Mouse (Mus musculus): Measurements from ENCODE around the gene Folr1.

The Folr1 gene

DNA sequence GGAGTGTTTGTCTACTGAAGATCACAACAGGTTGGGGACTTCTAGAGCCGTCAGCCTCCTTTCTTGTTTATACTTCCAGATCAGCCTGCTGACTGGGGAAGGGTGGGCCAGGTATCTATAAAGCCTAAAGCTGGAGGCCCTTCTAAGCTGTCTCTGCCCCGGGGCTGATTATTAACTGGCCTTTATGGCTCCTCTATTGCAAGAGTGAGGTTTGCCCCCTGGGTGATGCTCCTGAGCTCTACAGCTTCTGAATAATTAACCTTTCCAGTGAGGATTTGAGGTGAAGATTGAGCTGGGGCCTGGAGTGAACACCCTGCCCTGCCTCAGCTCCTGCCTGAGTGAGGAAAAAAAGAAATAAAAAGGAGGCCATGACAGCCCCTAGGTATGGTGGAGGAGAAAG is at the start of gene Folr1:
Folr1 (minus strand) TSS at position 160 of the 400 bp plus-strand sequence.
- DNase-seq = no peak

DNA sequence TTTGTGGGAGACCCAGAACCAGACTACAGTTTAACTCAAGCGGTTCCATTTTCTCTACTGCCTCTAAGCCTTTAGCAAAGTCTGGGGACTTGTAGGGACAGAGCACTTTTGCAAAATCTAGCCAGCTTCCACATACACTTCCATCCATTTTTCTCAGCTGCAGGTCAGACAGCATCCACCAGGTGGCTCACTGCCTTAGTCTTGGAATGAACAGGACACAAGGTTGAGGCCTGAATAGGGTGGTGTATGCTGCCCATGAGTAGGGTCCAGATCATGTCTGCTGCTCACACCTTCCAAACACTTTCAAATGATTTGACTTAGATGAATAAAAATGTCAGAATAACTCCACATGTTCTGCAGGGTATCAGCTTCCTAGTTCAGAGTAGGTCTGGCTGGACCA is 47.5 kb upstream of the Folr1 start:
- peak; percentile 82 for DNase-seq

DNA sequence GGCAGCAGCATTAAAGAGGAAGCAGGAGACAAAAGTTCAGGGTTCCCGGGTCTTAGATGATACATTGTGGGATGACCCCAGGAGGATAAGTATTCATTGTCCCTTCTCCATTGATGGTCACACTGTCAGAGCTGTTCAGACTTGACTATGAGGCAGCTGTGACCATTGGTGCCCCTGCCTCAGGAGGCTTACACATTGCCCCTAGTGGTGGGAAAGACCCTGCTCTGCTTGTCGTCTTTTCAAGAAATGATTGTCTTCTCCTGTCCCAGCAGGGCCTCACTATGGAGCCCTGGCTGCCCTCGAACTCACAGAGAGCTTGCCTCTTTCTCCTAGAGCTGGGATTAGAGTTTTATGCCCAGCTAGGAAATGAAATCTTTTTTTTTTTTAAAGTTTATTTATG is 41.4 kb upstream of the Folr1 start:
- DNase-seq = peak; percentile 34

DNA sequence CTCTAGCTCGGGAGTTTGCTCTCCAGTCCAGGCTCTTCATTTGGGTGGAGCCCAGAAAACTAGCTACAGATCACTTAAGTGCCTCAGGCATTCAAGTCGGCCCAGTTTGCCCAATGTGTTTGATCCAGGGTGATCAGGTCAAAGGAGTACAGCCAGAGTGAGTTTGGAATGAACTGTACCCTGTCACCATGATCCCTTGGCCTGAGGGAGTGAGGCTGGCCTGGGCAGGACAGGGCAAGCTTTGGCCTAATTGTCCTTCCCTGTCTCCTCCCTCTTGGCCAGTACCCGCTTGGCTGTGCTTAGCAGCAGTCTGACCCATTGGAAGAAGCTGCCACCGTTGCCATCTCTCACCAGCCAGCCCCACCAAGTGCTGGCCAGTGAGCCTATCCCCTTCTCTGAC is 39.5 kb upstream of the Folr1 start:
- DNase-seq = no peak

DNA sequence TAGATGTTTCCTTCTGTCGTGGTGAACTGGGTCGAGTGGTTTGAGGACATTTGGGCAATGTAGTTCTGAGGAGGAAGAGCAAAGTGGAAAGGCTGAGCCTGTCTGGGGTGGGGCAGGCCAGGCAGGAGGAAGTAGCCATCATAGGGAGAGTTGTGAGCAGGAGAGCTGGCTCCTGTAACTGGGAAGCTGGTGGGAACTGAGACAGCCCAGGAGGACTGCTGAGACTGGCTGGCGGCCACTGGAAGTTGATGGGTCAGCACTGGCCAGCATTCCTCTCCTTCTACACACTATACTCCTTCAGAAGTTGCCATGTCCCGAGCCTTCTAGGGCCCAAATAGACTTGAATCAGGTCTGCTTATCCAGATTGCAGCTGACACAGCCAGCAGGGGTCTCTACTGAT is 37.8 kb upstream of the Folr1 start:
- no peak for DNase-seq

DNA sequence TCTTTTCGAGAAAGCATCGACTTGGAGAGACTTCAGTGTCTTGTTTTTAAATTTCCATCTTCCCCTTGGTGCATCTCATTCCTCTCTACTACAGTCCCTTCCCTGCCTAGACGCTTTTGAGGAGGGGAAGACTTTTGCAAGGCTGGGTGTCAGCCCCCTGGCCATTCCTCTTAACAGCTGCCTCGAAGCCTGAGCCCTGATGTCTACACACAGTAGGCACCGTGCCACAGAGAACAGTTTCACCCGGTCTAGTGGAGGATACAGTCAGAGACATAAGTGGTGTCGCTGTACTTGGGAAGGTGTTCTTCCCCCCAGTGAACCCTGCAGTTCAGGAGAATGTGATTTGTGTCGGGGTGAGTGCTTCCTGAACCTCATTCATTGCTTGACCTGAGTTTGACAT is 36.1 kb upstream of the Folr1 start:
- DNase-seq = no peak

DNA sequence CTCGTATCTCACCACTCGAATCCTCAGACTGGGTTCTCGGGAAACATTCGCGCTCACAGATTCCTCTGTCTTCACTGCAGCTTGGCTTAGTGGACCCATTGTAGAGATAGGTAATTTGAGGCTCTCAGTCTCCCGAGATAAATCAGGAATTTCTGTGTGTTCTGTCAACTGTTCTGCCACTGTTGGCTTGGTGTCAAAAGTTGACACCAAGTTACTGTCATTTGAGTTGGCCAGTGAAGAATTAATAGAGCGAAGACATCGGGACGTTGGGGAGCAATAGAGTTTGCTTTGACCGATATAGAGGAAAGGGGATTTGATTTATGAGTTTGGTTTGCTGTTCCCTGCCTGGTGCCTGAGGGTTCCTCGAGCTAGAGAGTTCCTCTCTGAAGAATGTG is 35.7 kb upstream of the Folr1 start, which contains the start of gene Tomt:
Tomt (minus strand) TSS at position 73 of the 395 bp plus-strand sequence.
- no peak for DNase-seq

DNA sequence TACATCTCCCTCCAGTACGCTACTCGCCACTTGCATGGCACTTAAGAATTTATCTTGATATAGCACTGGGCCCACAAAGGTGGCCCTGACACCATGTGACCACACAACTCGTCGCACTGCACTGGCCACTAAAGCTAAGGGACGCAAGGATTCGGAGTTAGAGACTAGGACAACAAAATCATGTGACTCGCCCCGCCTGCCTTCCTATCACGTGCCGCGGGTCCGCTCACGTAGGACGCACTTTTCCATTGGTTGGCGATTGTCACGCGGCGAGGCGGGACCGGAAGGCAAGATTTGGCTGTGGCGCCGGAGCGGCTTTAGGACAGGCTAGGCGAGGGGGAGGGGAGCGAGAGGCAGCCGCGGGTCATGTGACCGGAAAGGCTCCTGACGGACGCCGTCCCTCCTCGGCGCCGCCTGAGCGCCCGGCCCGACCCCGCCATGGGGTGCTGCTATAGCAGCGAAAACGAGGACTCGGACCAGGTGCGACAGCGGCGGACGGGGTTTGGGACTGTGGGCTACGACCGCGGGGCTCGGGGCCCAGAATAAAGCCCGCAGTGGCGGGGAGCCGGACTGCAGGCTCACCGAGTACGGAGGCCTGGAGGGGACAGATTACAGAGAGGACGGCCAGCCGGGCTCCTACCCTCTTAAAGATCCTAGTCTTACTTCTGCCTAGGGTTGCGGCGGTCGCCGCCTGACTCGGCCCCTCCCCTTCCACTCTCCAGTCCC is 35.1 kb upstream of the Folr1 start, which contains the start of gene Lamtor1:
Lamtor1 (plus strand) TSS at position 344 of the 726 bp plus-strand sequence.
- peak; percentile 100 for DNase-seq

DNA sequence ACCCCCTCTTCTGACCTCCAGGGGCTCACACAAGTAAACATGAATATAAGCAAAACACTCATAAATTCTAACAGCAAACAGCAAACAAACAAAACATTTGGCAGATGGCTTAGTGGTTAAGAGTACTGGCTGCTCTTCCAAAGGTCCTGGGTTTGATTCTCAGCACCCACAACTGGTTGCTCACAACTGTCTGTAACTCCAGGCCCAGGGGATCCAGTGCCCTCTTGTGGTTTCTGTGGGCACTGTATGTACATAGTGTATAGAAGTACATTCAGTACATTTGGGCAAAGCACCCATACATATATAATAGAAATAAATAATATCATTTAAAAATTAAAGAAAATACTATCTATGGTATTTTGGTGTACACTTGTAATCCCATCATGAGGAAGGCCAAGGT is 32.3 kb upstream of the Folr1 start:
- no peak for DNase-seq

DNA sequence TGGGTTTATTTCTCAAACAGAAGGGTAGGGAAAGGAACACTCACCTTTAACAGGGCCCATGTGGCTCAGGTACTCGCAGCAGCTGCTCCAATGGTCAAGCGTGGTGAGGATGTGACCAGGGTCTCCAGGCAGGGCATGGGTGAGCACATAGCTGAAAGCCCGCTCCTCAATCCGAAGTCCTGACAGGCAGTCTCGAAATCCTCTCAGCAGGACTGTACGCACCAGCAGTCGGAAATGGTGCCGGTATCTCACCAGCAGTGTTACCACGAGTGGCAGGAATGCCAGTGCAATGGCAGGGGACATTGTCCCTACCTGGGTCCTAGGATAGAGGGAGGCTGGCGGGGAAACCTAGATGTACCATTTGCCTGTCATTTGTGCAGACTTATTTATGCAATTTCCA is 31.4 kb upstream of the Folr1 start:
- no peak for DNase-seq

DNA sequence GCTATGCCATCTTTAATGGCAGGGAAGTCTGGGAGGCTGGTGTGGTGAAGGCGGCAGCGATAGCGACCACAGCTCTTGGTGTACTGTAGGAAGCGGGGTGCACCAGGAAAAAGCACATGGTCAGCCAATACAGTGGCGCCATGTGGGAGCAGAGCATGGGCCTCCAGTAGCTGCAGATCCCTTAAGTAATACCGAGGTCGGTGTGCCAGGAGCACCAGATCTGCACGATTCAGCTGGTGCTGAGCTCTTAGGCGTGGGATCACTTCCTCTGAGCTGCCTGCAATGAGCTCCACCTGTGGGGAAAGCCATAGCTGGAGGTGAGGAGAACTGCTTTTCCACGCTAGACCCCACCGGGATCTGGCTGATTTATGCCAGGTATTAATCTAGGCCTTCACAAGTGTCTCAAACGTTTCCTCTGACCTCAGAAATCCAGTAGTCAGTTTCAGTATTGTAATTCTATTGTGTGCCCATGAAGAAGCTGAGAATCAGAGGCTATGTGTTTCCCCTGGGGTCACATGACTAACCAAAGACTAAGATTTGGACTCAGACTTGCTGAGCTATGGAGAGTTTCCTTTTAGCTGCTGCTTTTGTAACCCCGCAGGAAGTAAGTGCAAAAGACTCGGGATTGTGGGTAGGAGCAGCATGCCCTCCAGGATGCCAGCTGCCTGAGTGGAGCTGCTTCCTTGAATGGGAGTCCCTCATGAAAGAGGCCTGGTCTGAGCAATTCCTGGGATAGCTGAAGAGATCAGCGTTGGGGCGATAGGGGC is 29.9 kb upstream of the Folr1 start:
- no peak for DNase-seq

DNA sequence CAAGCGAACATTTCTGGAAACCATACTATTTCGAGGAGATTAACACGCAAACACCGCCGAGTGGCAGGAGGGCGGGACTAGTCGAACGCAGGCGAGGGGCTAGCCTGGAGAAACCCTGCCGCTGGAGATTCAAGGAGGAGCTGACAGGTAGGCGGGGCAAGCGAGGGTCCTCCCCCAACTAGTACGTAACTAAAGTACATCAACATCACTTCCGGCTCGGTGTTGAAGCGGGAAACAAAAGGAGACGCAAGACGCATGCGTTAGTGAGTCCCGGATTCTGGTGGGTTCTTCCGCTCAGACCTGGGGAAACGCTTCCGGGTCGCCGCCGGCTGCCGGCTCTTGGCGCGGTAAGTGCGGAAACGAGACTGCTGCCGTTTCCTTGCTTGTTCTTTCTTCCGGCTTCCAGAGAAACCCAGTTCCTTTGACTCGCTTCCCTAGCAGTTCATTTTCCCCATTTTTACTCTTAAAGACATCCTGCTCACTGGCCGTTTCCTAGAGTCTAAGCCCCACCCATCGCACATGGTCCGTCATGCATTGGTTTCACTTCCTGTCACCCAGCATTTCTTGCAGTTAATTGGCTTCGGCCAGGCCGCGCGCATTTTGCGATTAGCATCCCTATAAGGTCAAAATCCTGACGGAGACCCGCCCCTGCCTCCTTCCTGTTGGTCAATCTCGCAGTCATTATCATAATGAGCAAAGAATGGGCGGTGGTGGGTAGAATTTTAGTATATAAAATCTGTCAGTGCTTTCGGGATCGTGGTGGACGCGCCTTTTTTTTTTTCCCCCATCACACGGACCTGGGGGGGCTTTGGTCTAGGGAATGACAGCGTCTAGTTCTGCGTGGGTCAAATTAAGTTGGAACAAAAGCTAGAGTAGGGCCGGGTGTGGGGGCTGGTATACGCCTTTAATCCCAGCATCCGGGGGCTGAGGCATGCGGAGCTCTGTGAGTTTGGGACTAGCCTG is 25.8 kb upstream of the Folr1 start:
- peak; percentile 100 for DNase-seq

DNA sequence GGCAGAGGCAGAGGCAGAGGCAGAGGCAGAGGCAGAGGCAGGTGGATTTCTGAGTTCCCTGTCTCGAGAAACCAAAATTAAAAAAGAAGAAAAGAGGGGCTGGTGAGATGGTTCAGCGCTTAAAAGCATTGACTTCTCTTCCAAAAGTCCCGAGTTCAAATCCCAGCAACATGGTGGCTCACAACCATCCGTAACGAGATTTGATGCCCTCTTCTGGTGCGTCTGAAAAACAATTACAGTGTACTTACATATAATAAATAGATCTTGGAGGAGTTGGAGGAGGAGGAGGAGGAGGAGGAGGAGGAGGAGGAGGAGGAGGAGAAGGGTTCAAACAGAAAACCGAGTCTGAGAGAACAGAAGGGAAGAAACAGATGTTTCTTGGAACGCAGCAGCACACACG is 25.1 kb upstream of the Folr1 start:
- DNase-seq = no peak

DNA sequence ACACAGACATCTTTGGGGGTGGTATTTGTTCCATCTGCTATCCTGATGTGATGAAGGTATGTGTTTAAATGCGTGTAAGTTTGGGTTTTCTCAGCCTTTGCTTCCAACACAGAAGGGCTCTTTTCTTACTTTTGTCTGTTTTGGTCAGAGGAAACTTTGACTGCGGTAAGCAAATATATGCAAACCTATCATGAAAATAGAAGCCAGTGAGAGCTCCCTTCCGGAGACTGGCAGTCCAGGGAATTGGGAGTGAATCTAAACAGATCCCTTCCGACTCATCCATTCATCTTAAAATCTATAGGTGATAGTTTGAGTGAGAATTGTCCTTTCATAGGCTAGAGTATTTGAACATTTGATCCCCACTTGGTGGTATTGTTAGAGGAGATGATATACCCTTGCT is 17.9 kb upstream of the Folr1 start:
- DNase-seq = no peak

DNA sequence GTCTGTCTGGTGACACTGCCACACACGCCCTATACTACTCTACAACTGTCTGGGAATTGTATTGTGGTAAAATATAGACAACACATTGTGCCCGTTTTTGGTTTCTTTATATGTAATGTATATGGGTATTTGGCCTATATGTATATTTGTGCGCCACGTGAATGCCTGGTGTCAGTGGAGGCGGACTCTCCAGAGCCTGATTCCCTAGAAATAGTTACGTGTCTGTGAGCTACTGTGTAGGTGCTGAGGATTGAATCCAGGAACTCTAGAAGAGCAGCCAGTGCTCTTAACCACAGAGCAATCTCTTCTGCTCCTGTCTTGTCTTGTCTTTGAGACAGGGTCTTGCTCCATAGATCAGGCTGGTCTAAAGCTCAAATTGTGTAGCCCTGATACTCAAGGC is 15.7 kb upstream of the Folr1 start:
- no peak for DNase-seq

DNA sequence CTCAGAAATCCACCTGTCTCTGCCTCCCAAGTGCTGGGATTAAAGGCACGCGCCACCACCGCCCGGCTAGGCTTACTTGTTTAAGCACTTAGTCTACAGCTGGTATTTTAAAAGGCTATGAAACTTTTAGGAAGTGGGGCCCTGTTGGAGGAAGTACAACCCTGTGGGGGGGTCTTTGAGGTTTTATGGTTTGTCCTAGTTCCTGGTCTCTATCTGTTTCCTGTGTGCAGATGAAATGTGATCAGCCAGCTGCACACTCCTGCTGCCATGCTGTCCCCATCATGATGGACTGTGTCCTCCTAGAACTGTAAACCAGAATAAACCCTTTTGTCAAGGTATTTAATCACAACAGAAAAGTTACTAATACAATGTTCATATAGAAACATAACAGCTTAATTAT is 13.6 kb upstream of the Folr1 start:
- DNase-seq = no peak

DNA sequence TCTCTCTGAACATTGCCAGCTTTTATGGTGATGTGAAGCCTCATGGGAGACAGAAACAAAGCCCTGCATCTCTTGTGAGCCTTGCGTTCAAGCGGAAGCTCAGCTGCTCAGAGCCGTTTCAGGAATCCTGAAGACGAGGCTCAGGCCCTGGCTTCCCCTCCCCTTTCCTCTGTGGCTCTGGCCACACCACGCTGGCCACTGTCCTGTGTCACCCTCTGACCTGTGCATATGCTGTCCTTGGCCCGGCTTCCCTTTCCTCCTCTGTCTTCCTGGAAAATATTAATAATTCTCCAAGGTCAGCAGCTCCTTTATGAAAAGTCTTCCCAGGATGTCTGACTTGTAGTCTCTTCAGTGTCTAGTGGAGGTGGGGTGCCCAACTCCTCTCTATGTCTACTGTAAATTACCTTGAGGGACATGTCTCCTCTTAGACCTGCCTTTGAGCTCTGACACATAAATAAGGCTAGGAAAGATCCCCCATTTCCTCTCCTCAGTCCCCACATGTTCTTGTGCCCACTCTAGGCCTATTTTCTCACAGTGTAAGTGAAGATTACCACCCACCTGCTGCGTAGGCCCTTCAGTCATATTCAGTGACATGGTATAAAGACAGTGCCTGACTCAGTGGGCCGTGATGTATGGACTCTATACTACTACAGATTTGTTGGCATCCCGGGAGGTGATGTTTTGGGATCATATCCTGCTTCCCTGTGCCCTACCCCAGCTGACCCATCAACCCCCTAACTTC is 12.0 kb upstream of the Folr1 start:
- DNase-seq = no peak

DNA sequence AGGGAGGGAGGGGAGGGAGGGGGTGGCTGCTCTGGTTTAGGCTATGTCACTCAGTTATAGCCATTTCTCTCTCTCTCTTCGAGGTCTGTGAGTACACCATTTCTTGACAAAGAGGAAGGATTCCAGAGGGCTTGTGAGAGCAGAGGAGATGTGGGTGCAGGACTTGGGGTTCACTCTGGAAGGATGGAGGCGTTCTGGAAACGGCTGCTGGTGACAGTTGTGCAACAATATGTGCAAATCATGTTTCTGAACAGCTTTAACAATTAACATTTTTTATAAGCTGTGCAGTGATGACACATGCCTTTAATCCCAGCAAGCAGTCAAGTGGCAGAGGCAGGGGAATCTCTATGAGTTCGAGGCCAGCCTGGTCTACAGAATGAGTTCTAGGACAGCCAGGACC is 10.3 kb upstream of the Folr1 start:
- no peak for DNase-seq

DNA sequence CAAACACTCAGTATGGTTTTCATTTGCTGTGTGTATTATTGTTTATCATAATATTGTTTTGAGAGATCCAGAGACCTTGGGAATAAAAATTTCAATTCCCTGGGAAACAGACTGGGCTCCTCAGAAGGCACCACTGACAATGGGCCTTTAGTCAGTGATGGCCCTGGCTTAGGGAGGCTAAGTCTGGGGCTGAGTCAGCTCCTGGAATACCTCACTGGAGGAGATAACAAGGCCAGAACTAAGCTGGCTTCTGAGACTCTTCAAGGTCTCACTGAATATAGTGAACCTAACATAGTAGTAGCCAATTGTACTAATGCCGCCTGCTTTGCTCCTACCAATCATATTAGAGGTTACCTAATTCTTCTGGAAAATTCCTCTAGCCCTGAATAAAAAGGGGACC is 5.4 kb upstream of the Folr1 start:
- DNase-seq = no peak

DNA sequence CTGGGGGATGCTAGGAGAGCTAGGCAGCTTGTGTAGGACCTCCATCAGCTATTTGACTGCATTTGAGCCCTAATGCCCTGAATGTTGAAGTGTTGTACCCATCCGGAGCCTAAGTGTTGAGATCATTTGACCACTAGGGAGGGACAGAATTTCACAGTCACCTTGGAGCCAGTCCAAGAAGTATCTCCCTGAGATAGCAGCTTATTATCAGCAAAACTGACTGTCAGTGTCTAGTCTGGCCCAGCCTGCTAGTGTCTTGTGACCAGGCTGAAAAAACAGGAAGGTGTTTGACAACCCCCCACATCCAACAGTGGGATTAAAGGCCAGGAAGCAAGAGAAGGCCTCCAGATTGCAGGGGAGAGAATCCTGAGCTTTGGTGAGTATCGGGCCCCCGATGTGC is 708 bp upstream of the Folr1 start:
- DNase-seq = no peak

DNA sequence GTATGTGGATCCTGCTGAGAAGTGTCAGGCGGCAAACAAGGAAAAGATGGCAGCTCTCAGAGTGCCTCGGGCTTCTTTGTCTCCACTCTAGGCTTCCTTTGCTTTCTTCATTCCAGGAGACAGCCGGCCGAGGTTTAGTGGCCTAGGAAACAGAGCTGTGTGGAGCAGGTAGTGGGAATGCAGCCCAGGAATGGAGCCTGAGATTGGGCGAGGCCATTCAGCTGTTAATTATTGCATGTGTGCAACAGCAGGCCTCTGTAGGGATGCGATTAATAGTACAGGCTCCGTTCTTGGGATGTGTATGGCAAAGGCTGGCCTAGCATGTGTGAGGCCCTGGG is 1.5 kb downstream of the Folr1 start:
- no peak for DNase-seq

Measured in retina, postnatal 1 day (tissue).